Mouse (Mus musculus) large intestine, adult 2 months (tissue): ENCODE measurements at regions not wholly inside any gene's neighbourhood (a gene's known extent, or its start where the extent isn't known, plus 50 kb on each side); places are given as distances from the start of the nearest gene placed in this dataset.
"Not testable (repeated sequence)": the region's sequence is repeated elsewhere in the genome, so short reads cannot be mapped to it uniquely, and the experiment has no call there.

Experiments used
- DNase-seq: peaks from one replicate; pipeline ENCODE4 v3.0.0-alpha.2; 2012; ENCODE audit warnings: low read depth, low spot score
- WGBS: fragments of 180-500 bp; shearing (Covaris S2); methylation state at CpG from one replicate; pipeline ENCODE4 v1.1.7; 2018; 5-methylcytosine and 5-hydroxymethylcytosine counted together

GRCm38 (mm10) chr2:147989616-147990015 is 57.2 kb downstream of the Foxa2 start:
- WGBS: 57% methylated on average over 1 of the region's 1 CpGs

DNA sequence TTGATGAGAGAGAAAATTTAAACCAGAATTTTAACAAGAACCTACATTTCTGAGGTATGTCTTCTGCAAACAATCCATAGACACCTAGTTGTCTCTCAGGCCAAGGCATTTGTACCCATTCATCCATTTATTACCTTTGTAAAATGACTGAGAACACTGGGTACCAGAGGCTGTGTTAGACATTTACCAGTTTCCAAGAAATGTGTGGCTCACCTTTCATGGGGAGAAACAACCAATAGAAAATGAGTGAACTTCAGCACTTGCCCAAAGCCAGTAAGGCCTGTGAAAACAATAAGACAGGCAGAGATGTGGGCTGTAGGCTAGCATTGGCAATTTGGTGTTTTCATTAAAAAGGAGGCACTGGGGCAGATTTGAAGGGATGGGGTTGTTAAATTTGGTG is 58.2 kb downstream of the Foxa2 start:
- no peak for DNase-seq

More at GRCm38 (mm10) chr2:147989616-147990015, 57.2 kb downstream of the Foxa2 start:
- DNase-seq: no peak

GRCm38 (mm10) chr2:147985261-147985575 is 61.6 kb downstream of the Foxa2 start:
- no peak for DNase-seq
- WGBS: 24% methylated on average over 2 of the region's 2 CpGs

GRCm38 (mm10) chr2:147984547-147985260 is 62.1 kb downstream of the Foxa2 start:
- no peak for DNase-seq
- 13% methylated on average over 12 of the region's 12 CpGs for WGBS

DNA sequence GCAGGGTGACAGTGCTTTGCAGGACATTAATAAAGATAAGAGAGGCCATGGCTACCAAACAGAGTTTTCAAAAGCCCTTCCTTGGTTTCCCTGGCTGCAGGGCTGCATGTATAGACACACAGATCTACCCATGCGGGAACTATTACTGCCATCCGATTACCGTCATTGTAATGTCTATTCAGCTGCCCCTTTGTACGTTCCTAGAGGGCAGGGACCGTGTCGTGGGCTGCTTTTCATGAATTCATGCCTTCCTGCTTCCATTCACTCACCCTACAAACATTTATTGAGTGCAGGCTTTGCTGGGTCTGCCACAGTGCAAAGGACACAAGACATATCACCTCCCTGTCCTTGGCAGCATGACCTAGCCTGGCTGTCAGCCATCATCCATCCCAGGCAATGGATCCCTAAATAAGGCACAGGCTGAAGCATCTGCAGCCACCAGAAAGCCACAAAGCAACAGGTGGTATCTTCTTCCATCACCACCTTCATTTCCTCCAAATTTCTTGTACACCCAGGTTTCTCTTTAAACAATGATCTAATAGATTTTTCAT is 65.8 kb downstream of the Foxa2 start:
- WGBS: 70% methylated on average over 6 of the region's 6 CpGs
- no peak for DNase-seq

GRCm38 (mm10) chr2:147980408-147980807 is 66.4 kb downstream of the Foxa2 start:
- DNase-seq: no peak

DNA sequence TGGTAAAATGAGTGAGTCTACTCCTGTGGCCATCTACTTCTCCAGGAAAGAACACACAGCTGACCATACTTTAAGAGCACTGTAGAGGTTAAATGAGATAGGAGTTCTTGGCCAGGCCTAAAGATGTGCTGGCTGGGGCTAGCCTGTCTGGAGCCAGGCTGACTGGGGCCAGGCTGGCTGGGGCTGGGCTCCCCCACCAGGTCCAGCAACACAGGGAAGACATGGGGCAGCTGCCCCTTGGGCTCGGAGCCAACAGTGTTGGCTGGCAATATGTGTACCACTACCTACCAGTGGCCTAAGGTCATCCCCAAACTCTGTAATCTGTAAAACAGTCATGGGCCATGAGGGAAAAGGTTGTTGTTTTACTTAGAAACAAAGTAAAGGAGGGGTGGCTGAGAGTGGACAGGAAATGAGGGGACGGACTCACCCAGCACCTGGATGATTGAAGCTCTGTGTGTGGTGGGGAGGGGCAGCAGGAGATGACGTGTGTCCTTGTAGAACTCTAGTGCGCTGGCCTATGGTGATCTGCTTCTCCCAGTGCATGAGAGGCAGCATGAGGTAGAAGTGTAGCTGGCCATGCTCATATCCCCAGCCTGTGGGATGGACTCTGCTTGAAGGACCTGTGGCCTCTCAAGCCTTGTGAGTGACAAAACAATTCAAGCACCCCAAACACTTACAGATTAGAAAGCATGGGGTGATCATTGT is 67.0 kb downstream of the Foxa2 start:
- 70% methylated on average over 4 of the region's 4 CpGs for WGBS
- DNase-seq: no peak

More at GRCm38 (mm10) chr2:147980408-147980807, 66.4 kb downstream of the Foxa2 start:
- WGBS: 92% methylated on average over 1 of the region's 1 CpGs

DNA sequence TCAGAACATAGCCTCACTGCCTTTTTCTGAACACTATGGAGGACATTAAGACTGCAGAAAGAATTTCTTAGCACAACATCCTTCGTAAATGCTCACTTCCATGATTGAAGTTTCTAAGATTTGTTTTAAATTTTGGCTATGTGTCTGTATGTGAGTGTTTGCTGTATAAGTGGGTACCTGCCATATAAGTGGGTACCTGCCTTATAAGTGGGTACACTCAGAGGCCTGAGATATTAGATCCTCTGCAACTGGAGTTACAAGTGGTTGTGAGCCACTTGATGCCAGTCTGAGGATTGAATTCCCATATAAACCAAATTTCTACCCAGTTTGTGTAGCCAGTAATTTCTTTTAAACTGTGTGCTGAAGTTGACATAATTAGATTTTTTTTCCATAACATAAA is 67.8 kb downstream of the Foxa2 start:
- WGBS: 84% methylated on average over 1 of the region's 1 CpGs

GRCm38 (mm10) chr2:147974776-147975175 is 72.0 kb downstream of the Foxa2 start:
- 28% methylated on average over 2 of the region's 2 CpGs for WGBS
- no peak for DNase-seq

More for the DNA sequence above, 67.8 kb downstream of the Foxa2 start:
- DNase-seq: no peak

DNA sequence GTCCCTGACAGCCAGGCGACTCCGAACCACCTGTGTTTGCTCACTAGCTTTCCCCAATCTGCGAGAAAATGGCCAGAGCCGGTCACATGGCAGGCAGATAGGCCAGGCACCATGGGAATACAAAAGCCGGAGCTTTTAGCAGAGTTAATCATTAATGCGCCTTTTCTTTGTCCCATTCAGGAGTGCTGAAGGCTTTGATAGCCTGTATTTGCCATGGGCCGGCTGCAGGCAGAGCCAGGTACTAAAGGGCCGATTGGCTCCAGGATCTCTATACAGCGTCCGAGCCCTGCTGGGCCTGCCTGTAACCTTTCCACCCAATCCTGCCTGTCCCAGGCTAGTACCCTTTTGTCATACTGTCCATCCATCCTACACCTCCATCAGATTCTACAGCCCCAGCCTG is 78.1 kb downstream of the Foxa2 start:
- WGBS: 23% methylated on average over 10 of the region's 10 CpGs
- peak; percentile 83 for DNase-seq

- 22% methylated on average over 9 of the region's 9 CpGs for WGBS
- DNase-seq: no peak
Observed at GRCm38 (mm10) chr2:147967829-147968529, 78.8 kb downstream of the Foxa2 start.

- DNase-seq: not testable (repeated sequence)
- WGBS: 87% methylated on average over 1 of the region's 1 CpGs
Observed at GRCm38 (mm10) chr2:147963284-147963683, 83.5 kb downstream of the Foxa2 start.

DNA sequence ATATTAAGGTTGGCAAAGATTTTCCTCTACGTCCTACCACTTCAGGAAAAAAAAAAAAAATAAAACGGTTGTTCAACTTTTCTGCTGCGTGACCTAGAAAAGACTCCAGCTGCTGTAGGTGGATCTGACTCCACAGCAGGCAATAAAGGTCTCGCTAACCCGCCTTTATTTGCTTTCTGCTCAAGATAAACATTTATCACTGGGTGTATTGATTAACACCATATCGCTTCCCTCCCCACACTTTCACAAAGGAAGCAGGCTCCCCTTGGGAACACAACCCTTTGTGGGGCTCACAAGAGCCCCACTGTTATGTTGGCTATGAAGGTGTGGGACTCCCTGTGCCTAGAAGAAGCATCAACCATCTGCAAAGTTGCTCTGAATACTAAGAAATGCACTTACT is 85.1 kb downstream of the Foxa2 start:
- no peak for DNase-seq
- 14% methylated on average over 6 of the region's 6 CpGs for WGBS

DNA sequence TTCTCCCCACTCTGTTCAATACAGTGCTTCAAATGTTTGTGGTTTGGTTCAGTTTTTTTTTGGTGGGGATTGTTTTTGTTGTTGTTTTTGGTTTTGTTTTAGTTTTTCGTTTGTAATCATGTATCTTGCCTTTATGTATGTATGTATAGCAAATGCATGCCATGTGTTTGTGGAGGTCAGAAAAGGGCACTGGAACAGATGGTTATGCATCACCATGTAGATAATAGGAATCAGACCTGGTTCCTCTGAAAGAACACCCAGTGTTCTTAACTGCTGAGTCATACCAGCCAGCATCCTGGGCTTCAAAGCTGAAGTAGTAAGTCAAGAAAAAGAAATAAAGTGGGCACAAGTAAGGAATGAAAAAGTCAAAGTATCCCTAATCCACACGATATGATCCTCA is 92.6 kb downstream of the Foxa2 start:
- 76% methylated on average over 2 of the region's 2 CpGs for whole genome bisulfite sequencing
- no peak for DNase-seq

DNA sequence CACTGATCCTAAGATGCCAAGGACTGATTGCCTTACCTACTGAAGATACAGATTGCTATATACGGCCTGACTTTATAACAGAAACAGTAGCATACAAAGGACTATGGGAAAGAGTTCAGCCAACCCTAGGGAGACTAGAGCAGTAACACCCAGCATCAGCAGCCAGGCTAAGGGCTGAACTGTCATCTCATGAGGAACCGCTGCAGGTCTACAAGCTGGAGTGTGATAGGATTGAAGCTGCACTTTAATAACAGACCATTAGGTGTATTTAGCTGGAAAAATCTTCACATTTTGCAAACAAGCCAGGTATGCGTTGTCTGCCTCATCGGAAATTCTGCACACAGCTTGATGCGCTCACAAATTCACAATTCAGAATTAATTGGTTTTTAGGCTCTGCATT is 95.5 kb downstream of the Foxa2 start:
- 94% methylated on average over 5 of the region's 5 CpGs for WGBS
- no peak for DNase-seq

GRCm38 (mm10) chr2:147944171-147945040 is 102.4 kb downstream of the Foxa2 start:
- WGBS: 87% methylated on average over 7 of the region's 7 CpGs
- DNase-seq: no peak

- 12% methylated on average over 4 of the region's 4 CpGs for WGBS
- no peak for DNase-seq
Observed at GRCm38 (mm10) chr2:147942591-147942990, 104.2 kb downstream of the Foxa2 start.

DNA sequence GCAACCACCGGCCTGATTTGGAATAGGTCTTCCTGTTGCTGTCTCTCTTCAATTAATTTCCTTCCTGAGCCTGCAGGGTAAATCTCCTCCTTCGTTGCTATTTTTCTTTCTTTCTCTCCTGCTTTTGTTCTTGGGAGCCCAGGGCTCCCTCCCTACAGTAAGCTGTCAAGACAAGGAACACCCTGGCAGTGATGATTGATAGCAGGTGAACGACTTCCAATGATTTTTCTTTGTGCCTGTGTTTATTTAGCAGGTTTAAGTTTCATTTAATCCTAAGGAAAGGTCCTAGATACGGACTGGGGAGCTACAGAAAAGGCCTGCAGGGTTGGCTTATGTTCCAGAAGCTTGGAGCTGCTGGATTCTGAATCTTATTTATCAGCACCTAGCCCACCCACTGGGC is 105.5 kb downstream of the Foxa2 start:
- DNase-seq: no peak
- 24% methylated on average over 4 of the region's 4 CpGs for WGBS

DNA sequence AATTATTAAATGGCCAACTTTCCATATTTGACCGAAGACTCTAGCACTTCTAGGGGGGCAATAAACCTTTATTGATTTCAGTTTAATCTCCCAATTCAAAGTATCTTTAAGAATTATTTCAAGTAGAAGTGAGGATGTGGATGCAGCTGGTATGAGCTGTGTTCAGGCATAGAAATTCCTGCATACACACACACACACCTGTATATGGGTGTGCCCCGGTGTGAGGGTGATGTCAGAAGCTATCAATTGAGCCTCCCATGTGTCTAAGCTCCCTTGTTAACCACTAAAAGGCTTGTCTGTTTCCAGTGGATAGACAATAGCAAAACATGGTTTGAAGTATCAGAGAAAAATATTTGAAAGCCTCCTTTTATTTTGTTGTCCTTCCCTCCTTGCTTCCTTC is 114.3 kb downstream of the Foxa2 start:
- WGBS: 34% methylated on average over 2 of the region's 2 CpGs
- no peak for DNase-seq
